Mouse (Mus musculus): Measurements from ENCODE around the gene Psma6. TPM values are rescaled to one million over a fixed set of nuclear protein-coding genes. Genes with fewer than 3 reads are reported as not detected.

Gene Psma6
- polyA plus RNA-seq, 1 experiment from 2014 or later, result 177 TPM

DNA sequence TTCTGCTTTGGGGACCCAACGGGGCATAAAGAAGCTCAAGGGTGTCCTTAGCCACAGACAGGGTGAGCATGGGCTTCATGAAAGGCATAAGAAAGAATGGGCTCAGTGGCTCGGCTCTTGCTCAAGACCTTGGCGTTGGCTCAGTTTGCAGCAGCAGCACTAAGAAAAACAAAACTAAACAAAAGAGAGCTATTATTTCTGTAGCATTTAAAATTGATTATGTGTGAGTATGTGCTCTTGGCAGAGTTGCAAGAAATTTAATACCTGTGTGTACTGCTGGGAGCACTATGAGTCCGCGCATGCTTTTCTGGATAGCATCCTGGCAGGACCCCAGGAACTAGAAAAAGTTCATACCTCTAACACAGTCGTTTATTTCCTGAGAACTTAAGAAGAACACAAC, 77.7 kb downstream of the Psma6 start:
- no peak overlapping the region for H3K4me3 ChIP-seq (ENCODE audit: low read depth, low read length)
- TF ChIP-seq CTCF (IDR thresholded peaks at IDR 0.05; ENCODE audit: low read depth) (no peak), EP300 (IDR thresholded peaks at IDR 0.05; ENCODE audit: low read depth) (no peak)
- no peak for ATAC-seq
- 70% methylated on average over 6 of the region's 6 CpGs for WGBS (ENCODE audit: insufficient replicate concordance)
- H3K4me2 ChIP-seq (ENCODE audit: low read depth, low read length), result no peak overlapping the region
- no peaks in the 10 kb centered on the region for H3K9me3 ChIP-seq (ENCODE audit: low read length)
- peaks cover 41% of the 10 kb centered on the region for H3K4me1 ChIP-seq (ENCODE audit: insufficient read depth)
- H3K27me3 ChIP-seq (ENCODE audit: insufficient read depth, low read length), result peaks cover 11% of the 10 kb centered on the region
- DNase-seq, result no peak
- H3K9ac ChIP-seq (replicated peaks), result no peak overlapping the region
- H3K27ac ChIP-seq (ENCODE audit: low read depth), result no peak overlapping the region
- H3K36me3 ChIP-seq (replicated peaks; ENCODE audit: insufficient read depth, low read length), result no peaks in the 10 kb centered on the region

DNA sequence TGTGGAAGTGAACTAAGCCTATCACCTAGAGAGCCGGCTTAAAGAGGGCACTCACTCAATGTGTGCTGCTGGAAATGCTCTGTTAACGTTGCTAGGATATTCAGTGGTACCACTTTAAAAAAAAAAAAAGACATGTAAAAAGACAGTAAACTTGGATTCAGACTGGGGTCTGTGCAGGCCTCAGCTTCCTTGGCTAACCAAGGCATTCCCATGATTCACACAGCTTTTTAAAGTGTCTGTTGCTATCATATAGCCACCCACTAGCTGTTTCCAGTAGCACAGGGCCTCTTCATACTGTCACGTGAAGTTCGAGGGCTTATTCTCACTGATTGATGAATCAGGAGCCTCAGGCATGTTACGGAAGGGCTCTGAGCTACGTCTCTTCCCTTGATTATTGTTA, 78.4 kb downstream of the Psma6 start:
- DNase-seq, result no peak
- Histone ChIP-seq H3K4me1 (ENCODE audit: insufficient read depth) (peaks cover 48% of the 10 kb centered on the region), H3K9me3 (ENCODE audit: low read length) (no peaks in the 10 kb centered on the region), H3K4me3 (ENCODE audit: low read depth, low read length) (no peak overlapping the region), H3K9ac (replicated peaks) (no peak overlapping the region), H3K36me3 (replicated peaks; ENCODE audit: insufficient read depth, low read length) (no peaks in the 10 kb centered on the region), H3K4me2 (ENCODE audit: low read depth, low read length) (no peak overlapping the region), H3K27ac (ENCODE audit: low read depth) (no peak overlapping the region), H3K27me3 (ENCODE audit: insufficient read depth, low read length) (peaks cover 11% of the 10 kb centered on the region)
- 72% methylated on average over 6 of the region's 6 CpGs for WGBS (ENCODE audit: insufficient replicate concordance)
- TF ChIP-seq CTCF (IDR thresholded peaks at IDR 0.05; ENCODE audit: low read depth), result no peak
- TF ChIP-seq EP300 (IDR thresholded peaks at IDR 0.05; ENCODE audit: low read depth), result no peak
- ATAC-seq, result no peak

DNA sequence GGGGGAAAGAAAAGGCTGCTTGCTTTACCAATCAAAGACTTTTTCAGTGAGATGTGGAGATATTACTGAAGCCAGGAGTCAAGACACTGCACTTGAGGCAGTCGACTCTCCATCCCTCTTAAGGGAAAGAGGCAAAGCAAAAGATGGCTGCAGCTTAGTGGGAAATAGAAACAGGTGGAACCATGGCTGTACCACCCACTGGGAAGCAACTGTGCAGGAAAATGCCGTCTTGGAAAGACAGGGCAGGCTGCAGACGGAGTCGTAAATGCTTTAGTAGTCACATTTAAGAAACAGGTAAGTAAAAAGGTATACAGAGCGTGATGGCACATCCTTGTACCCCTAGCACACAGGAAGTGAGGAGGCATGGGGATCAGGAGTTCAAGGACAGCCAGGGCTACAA, 79.1 kb downstream of the Psma6 start:
- Histone ChIP-seq H3K4me2 (ENCODE audit: low read depth, low read length) (no peak overlapping the region), H3K36me3 (replicated peaks; ENCODE audit: insufficient read depth, low read length) (no peaks in the 10 kb centered on the region), H3K27ac (ENCODE audit: low read depth) (no peak overlapping the region), H3K9ac (replicated peaks) (no peak overlapping the region), H3K27me3 (ENCODE audit: insufficient read depth, low read length) (peaks cover 14% of the 10 kb centered on the region), H3K4me3 (ENCODE audit: low read depth, low read length) (no peak overlapping the region), H3K4me1 (ENCODE audit: insufficient read depth) (peaks cover 49% of the 10 kb centered on the region), H3K9me3 (ENCODE audit: low read length) (no peaks in the 10 kb centered on the region)
- DNase-seq, result no peak
- WGBS (ENCODE audit: insufficient replicate concordance), result 84% methylated on average over 5 of the region's 5 CpGs
- no peak for ATAC-seq
- TF ChIP-seq CTCF (IDR thresholded peaks at IDR 0.05; ENCODE audit: low read depth) (no peak), EP300 (IDR thresholded peaks at IDR 0.05; ENCODE audit: low read depth) (no peak)

DNA sequence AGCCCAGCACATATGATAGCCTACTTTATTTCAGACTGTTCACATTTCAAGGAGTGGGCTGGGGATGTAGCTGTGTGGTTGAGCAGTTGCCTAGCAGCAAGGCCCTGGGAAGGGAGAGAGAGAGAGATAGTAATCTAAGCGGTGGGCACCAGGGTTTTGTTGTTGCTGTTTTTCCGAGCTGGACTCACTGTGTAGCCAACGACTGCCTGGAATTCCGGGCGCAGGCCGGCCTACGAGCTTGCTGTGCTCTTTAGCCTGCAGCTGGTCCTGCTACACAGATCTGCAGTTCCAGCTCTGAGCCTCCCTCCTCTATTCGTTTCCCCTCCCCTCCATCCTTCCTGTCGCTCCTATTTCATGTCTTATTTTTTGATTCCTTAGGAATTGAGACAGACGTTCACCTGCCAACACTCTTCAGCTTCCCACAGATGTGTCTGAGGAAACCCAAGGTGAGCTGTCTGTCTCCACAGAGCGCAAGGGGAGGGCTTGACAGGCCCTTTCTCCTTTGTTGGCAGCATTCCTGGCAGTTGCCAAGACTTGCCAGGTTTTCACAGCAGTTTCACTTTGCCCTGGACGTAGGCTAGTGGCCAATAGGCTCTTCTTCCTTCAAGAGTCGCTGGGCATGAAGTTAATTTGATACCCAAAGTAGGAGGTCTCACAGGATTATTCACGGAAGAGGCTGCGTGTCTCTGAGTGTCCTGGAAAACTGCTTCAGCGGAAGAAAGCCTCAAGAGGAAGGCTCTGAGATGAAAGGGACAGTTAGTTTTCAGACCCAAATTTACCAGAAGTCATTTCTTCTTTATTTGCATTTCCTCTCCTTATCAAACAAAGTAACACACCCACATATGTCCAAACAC, 80.2 kb downstream of the Psma6 start:
- Histone ChIP-seq H3K9ac (replicated peaks) (no peak overlapping the region), H3K4me2 (ENCODE audit: low read depth, low read length) (no peak overlapping the region), H3K27me3 (ENCODE audit: insufficient read depth, low read length) (peaks cover 10% of the 10 kb centered on the region; the same call in 1 of the 2 replicates), H3K4me1 (ENCODE audit: insufficient read depth) (peaks cover 38% of the 10 kb centered on the region), H3K36me3 (replicated peaks; ENCODE audit: insufficient read depth, low read length) (no peaks in the 10 kb centered on the region), H3K9me3 (ENCODE audit: low read length) (no peaks in the 10 kb centered on the region), H3K4me3 (ENCODE audit: low read depth, low read length) (no peak overlapping the region), H3K27ac (ENCODE audit: low read depth) (peak overlapping the region; percentile 75)
- TF ChIP-seq EP300 (IDR thresholded peaks at IDR 0.05; ENCODE audit: low read depth), result no peak
- TF ChIP-seq CTCF (IDR thresholded peaks at IDR 0.05; ENCODE audit: low read depth), result no peak
- WGBS (ENCODE audit: insufficient replicate concordance), result 58% methylated on average over 16 of the region's 16 CpGs
- ATAC-seq (no peak), DNase-seq (no peak)

DNA sequence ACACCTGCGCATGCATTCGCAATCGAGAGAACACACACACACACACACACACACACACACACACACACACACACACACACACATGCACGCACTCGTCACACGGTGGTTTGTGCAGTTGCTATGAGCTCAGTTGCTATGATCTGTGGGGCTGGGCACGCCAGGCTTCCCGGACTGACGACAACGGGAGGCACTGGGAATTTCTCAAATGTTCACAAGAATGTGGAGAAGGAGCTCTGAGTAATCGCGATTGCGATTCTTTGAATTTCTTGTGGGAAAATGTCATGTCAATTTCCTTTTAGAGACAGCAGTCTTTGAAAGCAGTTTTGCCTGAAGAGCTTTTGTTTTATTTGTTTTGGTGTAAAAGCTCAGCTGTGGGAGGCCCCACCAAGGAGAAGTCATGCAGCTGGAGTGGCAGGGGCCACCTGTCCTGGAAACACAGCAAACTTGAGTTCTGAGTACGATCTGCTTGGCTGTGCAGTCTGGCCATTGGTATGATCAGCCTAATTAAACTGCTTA, 80.9 kb downstream of the Psma6 start:
- peak overlapping the region; percentile 75 for H3K27ac ChIP-seq (ENCODE audit: low read depth)
- peaks cover 10% of the 10 kb centered on the region; the same call in 1 of the 2 replicates for H3K27me3 ChIP-seq (ENCODE audit: insufficient read depth, low read length)
- H3K4me1 ChIP-seq (ENCODE audit: insufficient read depth), result peaks cover 32% of the 10 kb centered on the region
- peak overlapping the region; percentile 26 for H3K4me3 ChIP-seq (ENCODE audit: low read depth, low read length)
- WGBS (ENCODE audit: insufficient replicate concordance), result 62% methylated on average over 14 of the region's 14 CpGs
- ATAC-seq, result peak; percentile 33; the same call in 1 of the 2 replicates
- peak overlapping the region; percentile 16; the same call in 1 of the 2 replicates for H3K9ac ChIP-seq (replicated peaks)
- H3K36me3 ChIP-seq (replicated peaks; ENCODE audit: insufficient read depth, low read length), result no peaks in the 10 kb centered on the region
- H3K4me2 ChIP-seq (ENCODE audit: low read depth, low read length), result peak overlapping the region; percentile 58
- no peak for TF ChIP-seq CTCF (IDR thresholded peaks at IDR 0.05; ENCODE audit: low read depth)
- TF ChIP-seq EP300 (IDR thresholded peaks at IDR 0.05; ENCODE audit: low read depth), result no peak
- H3K9me3 ChIP-seq (ENCODE audit: low read length), result no peaks in the 10 kb centered on the region
- DNase-seq, result no peak

DNA sequence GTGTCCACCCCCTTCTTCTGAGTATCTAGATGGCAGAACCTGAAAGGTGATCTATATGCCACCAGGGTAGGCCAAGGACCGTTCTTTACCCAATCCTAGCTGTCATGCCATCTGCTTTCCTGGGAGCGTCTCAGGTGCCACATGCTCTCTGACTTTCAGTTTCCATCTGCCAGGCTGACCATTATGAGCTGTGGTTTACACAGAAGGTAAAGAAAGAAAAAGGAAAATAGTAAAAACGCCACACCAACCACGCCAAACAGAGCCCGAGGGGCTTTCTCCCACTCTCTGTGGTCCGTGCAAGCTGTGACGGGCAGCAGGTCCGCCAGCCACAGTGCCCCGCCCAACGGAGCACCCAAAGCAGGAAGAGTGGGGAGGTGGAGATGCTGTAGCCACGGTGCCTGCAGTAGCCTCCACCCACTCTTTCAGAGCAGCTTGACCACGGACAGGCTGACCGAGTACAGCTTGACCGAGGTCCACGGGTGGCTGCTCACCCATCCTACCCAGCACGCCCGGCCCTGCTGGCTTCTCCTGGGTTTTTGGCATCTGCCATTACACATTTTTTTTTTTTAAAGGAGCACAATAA, 81.5 kb downstream of the Psma6 start:
- Histone ChIP-seq H3K9me3 (ENCODE audit: low read length) (no peaks in the 10 kb centered on the region), H3K27me3 (ENCODE audit: insufficient read depth, low read length) (peaks cover 10% of the 10 kb centered on the region; the same call in 1 of the 2 replicates), H3K4me2 (ENCODE audit: low read depth, low read length) (peak overlapping the region; percentile 58), H3K36me3 (replicated peaks; ENCODE audit: insufficient read depth, low read length) (no peaks in the 10 kb centered on the region), H3K9ac (replicated peaks) (peak overlapping the region; percentile 16; the same call in 1 of the 2 replicates), H3K27ac (ENCODE audit: low read depth) (peak overlapping the region; percentile 75), H3K4me3 (ENCODE audit: low read depth, low read length) (peak overlapping the region; percentile 26), H3K4me1 (ENCODE audit: insufficient read depth) (peaks cover 30% of the 10 kb centered on the region)
- no peak for DNase-seq
- 0 out of 2 replicates have a peak, but pooled peaks have one; percentile 18 for ATAC-seq
- TF ChIP-seq EP300 (IDR thresholded peaks at IDR 0.05; ENCODE audit: low read depth), result no peak
- TF ChIP-seq CTCF (IDR thresholded peaks at IDR 0.05; ENCODE audit: low read depth), result no peak
- WGBS (ENCODE audit: insufficient replicate concordance), result 41% methylated on average over 17 of the region's 17 CpGs

Measured in liver, postnatal 0 days (tissue).